Mouse (Mus musculus) T-helper 17 cell (primary cell): Measurements from ENCODE around the gene Szt2.

Experiments
- in situ Hi-C, 2 experiments: fragments of 300-600 bp; cut with MboI, MseI; formaldehyde crosslinking; loops; 1 replicate in 1 of 2; 2 replicates in 1 of 2; pipeline ENCODE4 v1.15.1; 2025; ENCODE audit warnings: high pct_unique_total_duplicates in 2 of 2

The Szt2 gene

GRCm38 (mm10) chr4:118409142-118409900 lies at the start of gene Szt2, which contains the start of gene Med8:
Szt2 (minus strand) TSS chr4:118409273.
Med8 (plus strand) TSS chr4:118409337.
- in situ Hi-C loops: no loop called here

GRCm38 (mm10) chr4:118457345-118457975 lies 48.4 kb upstream of the Szt2 start, which contains the start of gene Mpl:
Mpl (minus strand) TSS chr4:118457513.
- in situ Hi-C loops: no loop called here

GRCm38 (mm10) chr4:118446415-118447153 lies 37.5 kb upstream of the Szt2 start:
- in situ Hi-C loops: loop anchor here in 1 of 2 experiments (25.0 kb wide), 1 partner anchor 1566 kb away; no protein-coding TSS in a partner anchor

- in situ Hi-C loops: loop anchor here in 1 of 2 experiments (25.0 kb wide), 1 partner anchor 1566 kb away; no protein-coding TSS in a partner anchor
Measured at GRCm38 (mm10) chr4:118445781-118446414, 36.8 kb upstream of the Szt2 start.

- in situ Hi-C loops: loop anchor here in 1 of 2 experiments (25.0 kb wide), 1 partner anchor 1567 kb away; no protein-coding TSS in a partner anchor
Measured at GRCm38 (mm10) chr4:118445088-118445487, 36.0 kb upstream of the Szt2 start.

- in situ Hi-C loops: loop anchor here (5.0 to 25.0 kb wide), 4 partner anchors 263 to 1574 kb away; partner anchors contain the start of gene Ipo13 (in 1 of the 2)
Measured at GRCm38 (mm10) chr4:118437829-118438253, 28.8 kb upstream of the Szt2 start.

- in situ Hi-C loops: loop anchor here (5.0 to 25.0 kb wide), 4 partner anchors 262 to 1575 kb away; partner anchors contain the start of gene Ipo13 (in 1 of the 2)
Measured at GRCm38 (mm10) chr4:118436820-118437603, 27.9 kb upstream of the Szt2 start, which contains the start of gene Cdc20. Cdc20 (minus strand) TSS chr4:118437352.

GRCm38 (mm10) chr4:118432332-118432731 lies 23.3 kb upstream of the Szt2 start:
- in situ Hi-C loops: loop anchor here (10.0 to 25.0 kb wide), 3 partner anchors 258 to 1580 kb away; partner anchors contain the start of gene Ipo13 (in 1 of the 2)

- in situ Hi-C loops: loop anchor here (10.0 to 25.0 kb wide), 3 partner anchors 535 to 1583 kb away; partner anchors contain the start of gene Dph2 (in 1 of the 2)
Measured at GRCm38 (mm10) chr4:118429215-118429895, 20.3 kb upstream of the Szt2 start.

GRCm38 (mm10) chr4:118428531-118429214 lies 19.6 kb upstream of the Szt2 start:
- in situ Hi-C loops: loop anchor here (10.0 to 25.0 kb wide), 3 partner anchors 534 to 1584 kb away; partner anchors contain the start of gene Dph2 (in 1 of the 2)

- in situ Hi-C loops: loop anchor here (10.0 to 25.0 kb wide), 3 partner anchors 533 to 1584 kb away; partner anchors contain the start of gene Dph2 (in 1 of the 2)
Measured at GRCm38 (mm10) chr4:118427768-118428451, 18.8 kb upstream of the Szt2 start, which contains the start of gene Elovl1. Elovl1 (plus strand) TSS chr4:118428093.

GRCm38 (mm10) chr4:118427415-118427767 lies 18.3 kb upstream of the Szt2 start:
- in situ Hi-C loops: loop anchor here (10.0 to 25.0 kb wide), 3 partner anchors 533 to 1585 kb away; partner anchors contain the start of gene Dph2 (in 1 of the 2)

- in situ Hi-C loops: loop anchor here (10.0 to 25.0 kb wide), 3 partner anchors 531 to 1587 kb away; partner anchors contain the start of gene Dph2 (in 1 of the 2)
Measured at GRCm38 (mm10) chr4:118425374-118425773, 16.3 kb upstream of the Szt2 start.

- in situ Hi-C loops: loop anchor here (10.0 to 25.0 kb wide), 3 partner anchors 530 to 1588 kb away; partner anchors contain the start of gene Dph2 (in 1 of the 2)
Measured at GRCm38 (mm10) chr4:118424541-118425160, 15.6 kb upstream of the Szt2 start.

- in situ Hi-C loops: loop anchor here in 1 of 2 experiments (10.0 kb wide), 2 partner anchors 527 to 703 kb away; partner anchors contain the start of gene Dph2
Measured at GRCm38 (mm10) chr4:118421384-118421783, 12.3 kb upstream of the Szt2 start.

- in situ Hi-C loops: no loop called here
Measured at GRCm38 (mm10) chr4:118417112-118417797, 8.2 kb upstream of the Szt2 start.
